Mouse (Mus musculus): Measurements from ENCODE around the gene Slfn2.
A peak's percentile ranks its signal among the peaks of the same experiment; 100 is the strongest.
"Not testable (repeated sequence)": the region's sequence is repeated elsewhere in the genome, so short reads cannot be mapped to it uniquely, and the experiment has no call there.

Slfn2 gene

GRCm38 (mm10) chr11:83064946-83065345, at the start of gene Slfn2:
Gene Slfn2, plus strand, starts transcription at chr11:83065112.
- DNase-seq (ENCODE audit: low read depth, low spot score), result peak; percentile 73

GRCm38 (mm10) chr11:83016093-83016492, 48.8 kb upstream of the Slfn2 start:
- DNase-seq (ENCODE audit: low read depth, low spot score), result peak; percentile 32

DNA sequence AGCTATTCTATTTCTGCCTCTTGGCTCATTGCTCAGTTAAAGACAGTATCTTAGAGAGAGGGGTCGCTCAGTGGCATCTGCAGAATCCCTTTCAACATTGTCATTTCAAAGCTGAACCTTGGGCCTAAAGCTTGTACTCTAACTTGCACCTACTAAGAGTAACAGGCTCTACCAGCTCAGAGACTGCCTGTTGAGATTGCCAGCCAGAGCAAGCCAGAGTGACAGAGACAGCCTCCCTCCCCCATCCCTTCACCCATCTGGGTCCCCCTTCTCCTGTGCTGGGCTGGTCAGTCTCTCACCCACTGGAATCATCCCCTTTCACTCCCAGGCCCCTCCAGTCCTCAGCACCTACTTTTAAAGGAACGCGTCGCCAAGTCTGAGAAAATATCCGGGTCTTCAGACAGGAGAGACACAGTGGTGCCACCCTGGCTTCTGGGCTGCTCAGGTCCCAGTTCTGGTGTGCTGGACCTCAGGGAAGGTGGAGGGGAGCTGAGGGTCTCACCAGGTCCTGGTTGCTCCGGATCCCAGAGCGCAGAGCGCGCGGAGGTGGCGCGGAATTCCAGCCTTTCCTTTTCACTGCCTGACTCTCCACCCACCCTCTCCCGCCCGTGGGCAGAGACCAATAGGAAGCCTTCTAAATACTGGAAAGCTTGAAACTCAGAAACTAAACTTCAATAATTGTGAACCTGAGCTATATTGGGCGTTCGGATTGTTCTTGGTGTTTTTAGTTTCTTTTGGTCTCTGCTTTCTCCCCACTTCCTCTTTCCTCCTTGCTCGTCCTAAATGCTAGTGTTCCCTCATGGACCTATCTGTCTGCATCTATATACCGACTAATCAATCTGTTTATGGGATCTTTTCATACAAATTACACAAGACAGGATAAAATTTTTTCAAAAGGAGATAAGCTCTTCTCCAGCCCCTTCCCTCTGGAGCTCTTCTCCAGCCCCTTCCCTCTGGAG, 45.1 kb upstream of the Slfn2 start:
- not testable (repeated sequence) for DNase-seq (ENCODE audit: low read depth, low spot score)

DNA sequence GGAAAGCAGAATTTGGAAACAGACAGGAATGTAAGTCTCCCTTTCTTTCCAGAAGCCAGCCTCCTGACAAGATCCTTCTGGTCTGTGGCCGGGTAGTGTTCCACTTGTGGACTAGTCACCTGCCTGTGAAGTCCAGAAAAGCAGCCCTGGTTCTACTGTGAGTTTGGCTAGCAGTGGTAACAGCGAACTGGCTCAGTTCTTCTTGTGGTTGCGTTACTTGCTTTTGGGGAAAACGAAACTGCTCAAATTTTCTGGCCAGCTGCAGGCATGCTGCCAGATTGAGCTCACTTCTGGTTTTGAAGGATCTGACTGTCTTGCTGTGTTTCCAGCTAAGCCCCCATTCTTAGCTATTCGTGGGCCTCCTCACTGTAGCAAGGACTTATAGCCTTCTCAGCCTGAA, 44.3 kb upstream of the Slfn2 start, which contains the start of gene Slfn8:
TSS of gene Slfn8 (minus strand) at position 190 of the 400 bp plus-strand sequence.
- peak; percentile 77 for DNase-seq (ENCODE audit: low read depth, low spot score)

DNA sequence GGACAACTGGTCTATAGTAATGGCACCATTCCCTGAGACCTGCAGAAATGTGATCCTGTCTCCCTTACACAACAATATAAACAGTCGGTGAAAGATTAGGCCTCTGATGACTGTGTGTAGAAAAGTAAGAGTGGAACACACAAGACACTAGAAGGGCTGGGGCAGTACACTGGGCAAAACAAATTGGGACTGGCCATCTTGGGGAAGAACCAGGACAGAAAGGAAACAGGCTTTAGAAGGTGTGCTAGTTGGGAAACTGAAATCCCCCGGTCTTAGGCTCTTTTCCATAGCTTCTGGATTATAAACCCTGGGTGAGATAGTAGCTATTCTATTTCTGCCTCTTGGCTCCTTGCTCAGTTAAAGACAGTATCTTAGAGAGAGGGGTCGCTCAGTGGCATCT, 26.2 kb upstream of the Slfn2 start:
- DNase-seq (ENCODE audit: low read depth, low spot score), result not testable (repeated sequence)

GRCm38 (mm10) chr11:83039156-83039555, 25.8 kb upstream of the Slfn2 start:
- peak; percentile 68 for DNase-seq (ENCODE audit: low read depth, low spot score)

GRCm38 (mm10) chr11:83039796-83040195, 25.1 kb upstream of the Slfn2 start:
- DNase-seq (ENCODE audit: low read depth, low spot score), result peak; percentile 37

GRCm38 (mm10) chr11:83040325-83040724, 24.6 kb upstream of the Slfn2 start:
- peak; percentile 86 for DNase-seq (ENCODE audit: low read depth, low spot score)

DNA sequence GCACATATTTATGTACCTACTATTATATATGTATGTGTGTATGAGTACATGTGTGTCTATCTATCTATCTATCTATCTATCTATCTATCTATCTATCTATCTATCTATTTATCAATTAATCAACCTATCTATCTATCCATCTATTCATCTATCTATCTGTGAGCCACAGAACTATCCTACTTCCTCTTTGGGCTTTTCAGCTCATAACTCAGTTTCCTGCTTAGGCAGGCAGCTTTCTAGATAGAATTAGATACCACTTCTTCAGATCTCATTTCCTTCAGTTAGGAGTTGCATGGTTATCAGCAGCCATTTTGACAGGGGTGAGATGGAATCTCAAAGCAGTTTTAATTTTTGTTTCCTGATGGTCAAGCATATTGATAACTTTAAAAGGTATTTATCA, 23.9 kb upstream of the Slfn2 start:
- DNase-seq (ENCODE audit: low read depth, low spot score), result no peak

DNA sequence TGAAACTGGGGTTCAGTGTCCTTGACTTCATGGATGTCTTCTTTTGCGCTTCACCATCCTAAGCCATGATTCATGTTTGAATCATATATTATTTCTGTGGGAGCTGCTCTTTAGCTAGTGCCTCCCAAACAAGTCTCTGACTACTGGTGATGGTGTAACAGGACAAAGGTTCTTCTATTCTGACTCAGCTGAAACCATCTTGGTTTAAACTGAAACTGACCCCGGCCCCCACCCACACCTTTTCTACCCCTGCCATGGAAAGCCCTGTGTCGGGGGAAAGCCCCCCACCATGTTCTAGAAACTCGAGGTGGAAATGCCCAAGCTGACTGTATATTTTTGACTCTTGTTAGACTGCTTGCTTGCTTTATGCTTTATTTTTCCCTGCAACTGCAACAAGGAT, 21.0 kb upstream of the Slfn2 start:
- DNase-seq (ENCODE audit: low read depth, low spot score), result peak; percentile 56

DNA sequence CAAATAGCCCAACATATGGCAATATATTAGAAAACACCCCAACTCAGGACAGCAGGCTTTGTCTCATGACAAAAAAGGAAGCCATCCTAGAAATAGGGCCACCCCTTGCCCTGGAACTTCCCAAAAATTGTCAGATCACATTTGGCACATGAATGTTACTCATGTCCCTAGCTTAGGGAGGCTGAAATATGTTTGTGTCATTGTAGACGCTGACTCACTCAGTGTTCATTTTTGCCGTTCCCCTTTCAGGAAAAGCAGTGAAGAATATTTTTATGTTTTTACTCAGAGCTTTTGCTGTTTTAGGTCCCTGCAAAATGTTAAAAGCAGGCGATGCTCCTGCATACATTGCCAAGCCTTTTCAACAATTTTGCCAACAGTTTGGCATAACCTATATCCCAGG, 19.3 kb upstream of the Slfn2 start:
- no peak for DNase-seq (ENCODE audit: low read depth, low spot score)

- DNase-seq (ENCODE audit: low read depth, low spot score), result peak; percentile 88
These were observed 7.0 kb upstream of the Slfn2 start for GRCm38 (mm10) chr11:83057863-83058262.

GRCm38 (mm10) chr11:83060412-83061020, 4.4 kb upstream of the Slfn2 start:
- no peak for DNase-seq (ENCODE audit: low read depth, low spot score)

GRCm38 (mm10) chr11:83061806-83062205, 3.1 kb upstream of the Slfn2 start:
- no peak for DNase-seq (ENCODE audit: low read depth, low spot score)

DNA sequence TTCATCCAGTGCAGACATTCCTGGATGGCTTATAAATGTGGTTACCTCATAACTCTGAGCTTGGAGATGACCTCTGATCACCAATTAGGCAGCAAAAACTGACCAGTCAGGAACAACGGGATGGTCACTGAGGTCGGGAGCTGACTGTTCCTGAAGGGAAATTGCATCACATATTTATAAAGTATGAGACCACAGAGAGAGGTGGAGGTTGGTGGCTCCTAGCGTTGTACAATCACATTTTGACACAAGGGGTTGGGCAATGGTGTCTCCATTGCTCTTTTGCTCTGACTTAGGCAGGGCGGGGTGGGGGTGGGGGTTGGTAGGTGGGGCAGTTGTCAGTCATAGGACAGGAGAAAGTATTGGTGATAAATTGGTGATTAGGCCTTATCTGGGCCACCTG, 1.8 kb upstream of the Slfn2 start:
- DNase-seq (ENCODE audit: low read depth, low spot score), result no peak

DNA sequence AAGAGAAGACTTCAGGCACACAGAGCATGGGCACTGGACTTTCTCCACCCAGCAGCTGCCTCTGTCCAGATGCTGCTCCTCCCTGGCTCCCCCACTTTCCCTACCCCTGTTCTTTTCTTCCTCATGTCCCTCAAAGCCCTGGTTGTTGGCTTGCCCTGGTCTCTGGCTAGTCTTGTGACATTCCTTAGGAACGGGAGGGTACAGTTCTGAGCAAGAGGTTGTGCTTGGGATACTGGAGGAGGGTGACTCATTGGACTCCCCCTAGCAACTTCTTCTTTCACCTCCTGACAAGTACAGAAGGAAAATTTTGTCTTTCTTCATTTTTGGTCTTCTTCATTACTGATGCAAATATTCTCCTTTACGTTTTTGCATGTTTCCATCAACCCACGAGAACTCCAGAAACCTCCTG, 967 bp upstream of the Slfn2 start:
- no peak for DNase-seq (ENCODE audit: low read depth, low spot score)

DNA sequence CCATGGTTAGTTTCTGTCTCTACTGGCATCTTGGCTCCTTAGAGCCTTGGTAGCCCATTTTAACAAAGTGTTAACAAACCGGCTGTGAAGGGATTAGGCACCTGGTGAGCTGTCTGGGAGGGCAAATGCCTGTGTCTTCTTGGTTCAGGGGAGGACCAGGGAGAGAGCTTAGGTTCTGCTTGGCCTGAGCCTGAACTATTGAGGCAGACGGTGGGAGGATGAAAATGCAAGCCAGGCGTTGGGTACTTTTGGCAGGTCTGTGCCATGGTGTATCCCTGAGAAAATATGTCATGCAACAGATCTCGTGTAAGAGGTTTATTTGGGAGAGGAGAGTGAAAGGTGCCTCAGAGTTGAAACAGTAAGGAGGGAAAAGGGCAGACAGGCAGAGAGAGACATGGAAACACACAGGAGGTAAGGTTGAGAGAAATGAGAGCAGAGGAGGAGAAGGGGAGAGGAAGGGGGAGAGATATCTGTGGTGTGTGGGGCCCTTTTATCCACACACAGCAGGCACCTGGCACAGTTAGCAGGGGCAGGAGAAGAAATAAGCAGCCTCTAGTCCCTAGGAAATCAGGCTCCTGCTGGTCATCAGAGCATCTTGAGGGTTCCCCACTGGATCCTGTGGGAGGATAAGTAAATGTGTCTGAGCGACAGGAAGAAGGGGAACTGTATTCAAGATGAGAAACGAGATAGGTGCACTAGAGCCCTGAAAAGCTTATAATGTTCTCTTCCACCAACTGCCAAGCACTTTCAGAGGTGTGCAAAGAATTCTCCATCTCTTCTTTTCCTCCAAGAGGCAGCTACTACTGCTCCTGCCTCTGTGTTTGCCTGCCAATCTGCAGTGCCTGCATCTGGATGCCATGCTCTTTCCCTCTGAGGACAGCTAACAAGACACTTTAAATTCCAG, 781 bp downstream of the Slfn2 start:
- peak; percentile 43 for DNase-seq (ENCODE audit: low read depth, low spot score)

DNA sequence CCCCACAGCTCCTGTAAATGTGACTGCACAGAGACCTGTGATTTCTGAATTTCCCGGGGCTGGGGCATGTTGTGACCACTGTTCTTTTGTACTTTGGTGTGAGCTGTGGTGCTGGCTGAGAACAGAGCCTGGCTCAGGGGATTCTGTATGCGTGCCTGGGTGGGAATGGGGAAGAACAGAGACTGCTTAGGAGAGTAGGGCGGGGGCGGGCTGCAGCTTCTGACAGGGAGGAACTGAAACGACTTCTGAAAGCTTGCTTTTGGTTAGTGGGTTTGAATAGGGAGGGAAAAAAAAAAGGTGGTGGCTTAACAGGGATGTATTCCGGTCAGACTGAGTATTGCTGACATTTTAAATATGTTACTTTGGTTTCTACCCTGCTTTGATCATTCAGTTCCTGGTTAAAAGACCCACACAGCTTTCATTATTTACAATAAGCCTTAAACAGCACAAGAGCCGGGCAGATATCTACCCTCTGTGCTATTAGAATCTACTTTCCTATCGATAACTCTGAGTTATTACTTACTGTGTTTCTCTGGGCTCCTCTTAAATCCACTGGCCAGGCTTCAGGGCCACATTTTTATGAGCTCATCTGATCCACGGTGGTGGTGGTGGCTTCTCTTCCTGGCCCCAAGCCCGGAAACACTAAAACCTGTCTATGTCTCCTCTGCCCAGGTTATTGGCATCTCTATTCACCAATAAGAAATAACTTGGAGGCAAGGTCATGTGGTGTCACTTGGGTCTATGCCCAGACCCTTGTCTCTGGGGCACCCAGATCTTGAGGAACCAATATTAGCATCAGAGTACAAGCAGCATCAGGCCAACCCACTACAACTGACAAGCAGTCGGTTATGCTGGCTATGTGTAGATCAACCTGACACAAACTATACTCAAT, 2.0 kb downstream of the Slfn2 start:
- peak; percentile 77 for DNase-seq (ENCODE audit: low read depth, low spot score)

- peak; percentile 51 for DNase-seq (ENCODE audit: low read depth, low spot score)
These were observed 3.2 kb downstream of the Slfn2 start for GRCm38 (mm10) chr11:83067982-83068694.
